Comparison of ENCODE assay signal across 8 mouse cellular contexts in genomic region chr13:95326611-95327344, GRCm38 (mm10). TPM values are rescaled to one million over a fixed set of nuclear protein-coding genes. Genes with fewer than 3 reads are reported as not detected.
DNase-seq lines count a peak whose midpoint lies in the region; ATAC-seq and TF ChIP-seq lines count a peak whose summit lies in the region.

No protein-coding gene starts in this region.

- peak; percentile 33 for DNase-seq in liver, adult 2 months (ENCODE audit: extremely low read depth, low read depth, low spot score)
- DNase-seq in liver: no peak
- DNase-seq in frontal cortex, postnatal 36 days (ENCODE audit: low spot score in 2 of 2): no peak
- DNase-seq in right cerebral cortex, postnatal 4 days: no peak
- no peak for DNase-seq in thymus, postnatal 4 days

- H3K4me2 ChIP-seq in embryonic facial prominence, embryonic 12.5 days (replicated peaks): peak overlapping the region; percentile 71
- H3K4me2 ChIP-seq in intestine, embryonic 16.5 days (ENCODE audit: low read depth, low read length): peak overlapping the region; percentile 80
- peak overlapping the region; percentile 60 for H3K4me2 ChIP-seq in midbrain, embryonic 15.5 days

- no peak for ATAC-seq in embryonic facial prominence, embryonic 12.5 days (ENCODE audit: insufficient number of reproducible peaks, insufficient read depth, low FRiP score, low TSS enrichment)
- peak; percentile 60 for ATAC-seq in intestine, embryonic 16.5 days
- ATAC-seq in midbrain, embryonic 15.5 days (replicated peaks): no peak

- TF ChIP-seq CTCF in liver, adult 2 months (IDR thresholded peaks at IDR 0.05; ENCODE audit: low read depth, low read length): no peak

- 14% methylated on average over 21 of the region's 21 CpGs for WGBS in liver, adult 2 months
- 4% methylated on average over 21 of the region's 21 CpGs for WGBS in embryonic facial prominence, embryonic 12.5 days
- WGBS in intestine, embryonic 16.5 days: 7% methylated on average over 21 of the region's 21 CpGs
- 4% methylated on average over 21 of the region's 21 CpGs for WGBS in midbrain, embryonic 15.5 days

- H3K27ac ChIP-seq in liver, adult 2 months (replicated peaks; ENCODE audit: insufficient read depth, low read depth, low read length): no peak overlapping the region
- peak overlapping the region; percentile 100 for H3K27ac ChIP-seq in embryonic facial prominence, embryonic 12.5 days
- peak overlapping the region; percentile 100 for H3K27ac ChIP-seq in intestine, embryonic 16.5 days (ENCODE audit: low read length)
- peak overlapping the region; percentile 96 for H3K27ac ChIP-seq in midbrain, embryonic 15.5 days

- peak overlapping the region; percentile 3 for H3K4me3 ChIP-seq in liver, adult 2 months (ENCODE audit: insufficient read depth, low read depth, low read length)
- peak overlapping the region; percentile 79 for H3K4me3 ChIP-seq in embryonic facial prominence, embryonic 12.5 days
- H3K4me3 ChIP-seq in intestine, embryonic 16.5 days (ENCODE audit: low read length): peak overlapping the region; percentile 89
- peak overlapping the region; percentile 88 for H3K4me3 ChIP-seq in midbrain, embryonic 15.5 days

- no peaks in the 10 kb centered on the region for H3K9me3 ChIP-seq in embryonic facial prominence, embryonic 12.5 days
- H3K9me3 ChIP-seq in intestine, embryonic 16.5 days (ENCODE audit: control insufficient read depth, low read length): no peaks in the 10 kb centered on the region
- H3K9me3 ChIP-seq in midbrain, embryonic 15.5 days: no peaks in the 10 kb centered on the region

- H3K27me3 ChIP-seq in liver, adult 2 months (ENCODE audit: control insufficient read depth, insufficient read depth, low read length): no peaks in the 10 kb centered on the region
- no peaks in the 10 kb centered on the region for H3K27me3 ChIP-seq in embryonic facial prominence, embryonic 12.5 days
- H3K27me3 ChIP-seq in intestine, embryonic 16.5 days (replicated peaks; ENCODE audit: control insufficient read depth, insufficient read depth, low read length): no peaks in the 10 kb centered on the region
- H3K27me3 ChIP-seq in midbrain, embryonic 15.5 days (replicated peaks): no peaks in the 10 kb centered on the region

- H3K36me3 ChIP-seq in liver, adult 2 months (ENCODE audit: control insufficient read depth, insufficient read depth, low read length): no peaks in the 10 kb centered on the region
- H3K36me3 ChIP-seq in embryonic facial prominence, embryonic 12.5 days: no peaks in the 10 kb centered on the region
- no peaks in the 10 kb centered on the region for H3K36me3 ChIP-seq in intestine, embryonic 16.5 days (ENCODE audit: control insufficient read depth, insufficient read depth, low read length)
- H3K36me3 ChIP-seq in midbrain, embryonic 15.5 days (replicated peaks): no peaks in the 10 kb centered on the region

- no peak for TF ChIP-seq POLR2A in liver, adult 2 months (IDR thresholded peaks at IDR 0.05; ENCODE audit: extremely low read depth, insufficient read depth, low read length)

- H3K4me1 ChIP-seq in liver, adult 2 months (ENCODE audit: control insufficient read depth, insufficient read depth, low read length): peaks cover 5% of the 10 kb centered on the region; the same call in 1 of the 2 replicates
- peaks cover 21% of the 10 kb centered on the region for H3K4me1 ChIP-seq in embryonic facial prominence, embryonic 12.5 days
- H3K4me1 ChIP-seq in intestine, embryonic 16.5 days (ENCODE audit: control insufficient read depth, insufficient read depth, low read length): peaks cover 19% of the 10 kb centered on the region
- H3K4me1 ChIP-seq in midbrain, embryonic 15.5 days: peaks cover 33% of the 10 kb centered on the region

- H3K79me2 ChIP-seq in liver, adult 2 months (ENCODE audit: control insufficient read depth, insufficient read depth, low read length): peaks cover 35% of the 10 kb centered on the region; the same call in 1 of the 2 replicates

- H3K9ac ChIP-seq in liver, adult 2 months (ENCODE audit: low read depth, low read length): peak overlapping the region; percentile 39; the same call in 1 of the 2 replicates
- peak overlapping the region; percentile 96 for H3K9ac ChIP-seq in embryonic facial prominence, embryonic 12.5 days
- peak overlapping the region; percentile 98 for H3K9ac ChIP-seq in intestine, embryonic 16.5 days (ENCODE audit: low read depth, low read length)
- H3K9ac ChIP-seq in midbrain, embryonic 15.5 days: peak overlapping the region; percentile 96

RNA-seq across cellular contexts. Expression of gene Zbed3, which starts 3.4 kb away (rescaled TPM):
- 1.1 and 1.9 TPM in 2 replicates for total RNA-seq in liver, adult 2 months (2014; rRNA removed)
- polyA plus RNA-seq in liver, adult 2 months (2012; rRNA removed): 4.4 and 5.4 TPM in 2 replicates
- polyA plus RNA-seq in embryonic facial prominence, embryonic 12.5 days (2016; fragmentation: Nextera tagmentation; extraction: Ambion mirVana): 97.3 and 98.9 TPM in 2 replicates
- 38.5 and 43.4 TPM in 2 replicates for polyA plus RNA-seq in intestine, embryonic 16.5 days (2015; fragmentation: Nextera tagmentation; extraction: Ambion mirVana)
- 38.5 and 38.9 TPM in 2 replicates for polyA plus RNA-seq in midbrain, embryonic 15.5 days (2015; fragmentation: Nextera tagmentation; extraction: Ambion mirVana)

RNA-seq across cellular contexts. Expression of gene Aggf1, which starts 48.4 kb away (rescaled TPM):
- total RNA-seq in liver, adult 2 months (2014; rRNA removed): 14.0 and 15.2 TPM in 2 replicates
- polyA plus RNA-seq in liver, adult 2 months (2012; rRNA removed): 9.0 and 9.1 TPM in 2 replicates
- polyA plus RNA-seq in embryonic facial prominence, embryonic 12.5 days (2016; fragmentation: Nextera tagmentation; extraction: Ambion mirVana): 47.4 TPM in 2 replicates
- polyA plus RNA-seq in intestine, embryonic 16.5 days (2015; fragmentation: Nextera tagmentation; extraction: Ambion mirVana): 22.8 and 25.0 TPM in 2 replicates
- polyA plus RNA-seq in midbrain, embryonic 15.5 days (2015; fragmentation: Nextera tagmentation; extraction: Ambion mirVana): 41.8 and 42.9 TPM in 2 replicates

Comparison
In these comparisons a context has a peak if more than half of its experiments do, and no peak if none do; other contexts are left out.
1. H3K4me3 ChIP-seq: peak in every context shown above with its lines; median percentile 89 in intestine, embryonic 16.5 days; 88 in midbrain, embryonic 15.5 days; 79 in embryonic facial prominence, embryonic 12.5 days; 3 in liver, adult 2 months.
2. H3K9ac ChIP-seq: peak in every context shown above with its lines; median percentile 98 in intestine, embryonic 16.5 days; 96 in embryonic facial prominence, embryonic 12.5 days; 96 in midbrain, embryonic 15.5 days; 39 in liver, adult 2 months.